Mouse (Mus musculus) midbrain, postnatal 0 days (tissue): ENCODE measurements at regions not wholly inside any gene's neighbourhood (a gene's known extent, or its start where the extent isn't known, plus 50 kb on each side); places are given as distances from the start of the nearest gene placed in this dataset.
A peak's percentile ranks its signal among the peaks of the same experiment; 100 is the strongest.

Experiments
- ATAC-seq: fragments of 200-750 bp; cut with Nextera tagmentation; 2 replicates; pipeline ENCODE4 v1.8.0; 2017; ENCODE audit warnings: moderate number of reproducible peaks, mild to moderate bottlenecking, moderate TSS enrichment, moderate library complexity; ENCODE audit not compliant: low FRiP score
- DNase-seq: peaks from one replicate; pipeline ENCODE4 v3.0.0-alpha.2; 2015; ENCODE audit warnings: low spot score
- H3K27ac ChIP-seq: fragments of 300-500 bp; sonication (generic); 2 replicates; pipeline ENCODE4 v1.5.1; 2014; ENCODE audit warnings: low read depth, mild to moderate bottlenecking, low read length, mixed read lengths
- H3K27me3 ChIP-seq: fragments of 300-500 bp; sonication (generic); 2 replicates; pipeline ENCODE4 v1.6.1; 2014; ENCODE audit warnings: low read length, control low read depth, mixed read lengths; ENCODE audit not compliant: insufficient read depth
- H3K36me3 ChIP-seq: fragments of 300-500 bp; sonication (generic); 2 replicates; pipeline ENCODE4 v1.6.1; 2014; ENCODE audit warnings: low read length, control low read depth, mixed read lengths; ENCODE audit not compliant: insufficient read depth
- H3K4me1 ChIP-seq: fragments of 300-500 bp; sonication (generic); 2 replicates; pipeline ENCODE4 v1.6.1; 2014; ENCODE audit warnings: mild to moderate bottlenecking, control low read depth, antibody characterized with exemption, low read length, mixed read lengths; ENCODE audit not compliant: insufficient read depth
- H3K4me2 ChIP-seq: fragments of 300-500 bp; sonication (generic); 2 replicates; pipeline ENCODE4 v1.6.1; 2014; ENCODE audit warnings: low read depth, mild to moderate bottlenecking, low read length, mixed read lengths; ENCODE audit not compliant: poor library complexity, severe bottlenecking
- H3K4me3 ChIP-seq: fragments of 300-500 bp; sonication (generic); 2 replicates; pipeline ENCODE4 v1.5.1; 2014; ENCODE audit warnings: low read depth, mild to moderate bottlenecking, low read length, moderate library complexity
- H3K9ac ChIP-seq: fragments of 300-500 bp; sonication (generic); replicated peaks from 2 replicates; pipeline ENCODE4 v1.6.1; 2014; ENCODE audit warnings: mild to moderate bottlenecking, low read length, moderate library complexity, mixed read lengths; ENCODE audit not compliant: poor library complexity, severe bottlenecking
- H3K9me3 ChIP-seq: fragments of 300-500 bp; sonication (generic); 2 replicates; pipeline ENCODE4 v1.6.1; 2016; ENCODE audit warnings: low read length, control low read depth
- CTCF ChIP-seq: IDR thresholded peaks from 2 replicates; pipeline ENCODE4 v1.5.1; 2016; ENCODE audit warnings: antibody characterized with exemption, mild to moderate bottlenecking
- WGBS: fragments of 180-500 bp; shearing (Covaris S2); extraction: QIAGEN DNeasy Blood & Tissue Kit; methylation state at CpG from one replicate; pipeline ENCODE4 v1.1.7; 2014; 5-methylcytosine and 5-hydroxymethylcytosine counted together

- ATAC-seq = no peak
- no peak overlapping the region for H3K27ac ChIP-seq
- no peaks in the 10 kb centered on the region for H3K9me3 ChIP-seq
- no peaks in the 10 kb centered on the region for H3K36me3 ChIP-seq
- no peak overlapping the region for H3K9ac ChIP-seq
- WGBS = 67% methylated on average over 2 of the region's 2 CpGs
- no peak overlapping the region for H3K4me2 ChIP-seq
- DNase-seq = no peak
- no peak overlapping the region for H3K4me3 ChIP-seq
- TF ChIP-seq CTCF = no peak
- no peaks in the 10 kb centered on the region for H3K27me3 ChIP-seq
- H3K4me1 ChIP-seq = no peaks in the 10 kb centered on the region
These were observed 68.4 kb downstream of the 4931417E11Rik start for GRCm38 (mm10) chr6:73401059-73401458.

- TF ChIP-seq CTCF = no peak
- Histone ChIP-seq H3K9ac (no peak overlapping the region), H3K4me3 (no peak overlapping the region), H3K4me1 (no peaks in the 10 kb centered on the region), H3K27ac (no peak overlapping the region), H3K9me3 (no peaks in the 10 kb centered on the region), H3K4me2 (no peak overlapping the region), H3K27me3 (no peaks in the 10 kb centered on the region), H3K36me3 (no peaks in the 10 kb centered on the region)
- ATAC-seq (no peak), DNase-seq (no peak)
- 66% methylated on average over 6 of the region's 6 CpGs for WGBS
These were observed 80.2 kb downstream of the 4931417E11Rik start for GRCm38 (mm10) chr6:73389301-73389700.

- no peaks in the 10 kb centered on the region for H3K27me3 ChIP-seq
- no peak overlapping the region for H3K27ac ChIP-seq
- ATAC-seq (no peak), DNase-seq (no peak)
- H3K9ac ChIP-seq = no peak overlapping the region
- H3K4me2 ChIP-seq = no peak overlapping the region
- no peak for TF ChIP-seq CTCF
- H3K4me1 ChIP-seq = no peaks in the 10 kb centered on the region
- no peaks in the 10 kb centered on the region for H3K36me3 ChIP-seq
- WGBS = 90% methylated on average over 3 of the region's 3 CpGs
- no peaks in the 10 kb centered on the region for H3K9me3 ChIP-seq
- no peak overlapping the region for H3K4me3 ChIP-seq
These were observed 83.2 kb downstream of the 4931417E11Rik start for GRCm38 (mm10) chr6:73386261-73386660.

DNA sequence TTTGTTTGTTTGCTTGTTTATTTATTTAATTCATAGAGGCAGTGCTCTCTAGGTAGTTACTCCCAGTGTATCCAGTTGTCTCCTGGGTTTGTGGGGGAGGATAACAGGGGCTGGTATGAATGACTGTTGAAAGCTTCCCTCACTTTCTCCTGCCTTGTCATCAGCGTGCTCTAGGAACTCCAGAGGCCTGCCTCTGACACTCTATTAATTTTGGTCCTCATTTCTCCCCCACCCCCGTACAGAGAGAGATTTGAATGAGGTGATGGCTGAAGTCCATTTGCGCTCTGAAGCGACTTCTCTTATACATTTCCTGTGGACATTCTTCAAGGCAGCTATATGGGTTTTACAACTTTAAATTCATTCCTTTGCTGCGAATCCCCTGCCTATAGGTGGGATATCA lies 89.6 kb downstream of the 4931417E11Rik start:
- DNase-seq (no peak), ATAC-seq (no peak)
- no peak overlapping the region for H3K4me3 ChIP-seq
- no peak overlapping the region for H3K4me2 ChIP-seq
- WGBS = 92% methylated on average over 5 of the region's 5 CpGs
- no peak overlapping the region for H3K9ac ChIP-seq
- H3K36me3 ChIP-seq = no peaks in the 10 kb centered on the region
- 0 out of 2 replicates have a peak, but pooled peaks cover 3% of the 10 kb centered on the region for H3K9me3 ChIP-seq
- TF ChIP-seq CTCF = no peak
- H3K4me1 ChIP-seq = no peaks in the 10 kb centered on the region
- H3K27ac ChIP-seq = no peak overlapping the region
- H3K27me3 ChIP-seq = no peaks in the 10 kb centered on the region

DNA sequence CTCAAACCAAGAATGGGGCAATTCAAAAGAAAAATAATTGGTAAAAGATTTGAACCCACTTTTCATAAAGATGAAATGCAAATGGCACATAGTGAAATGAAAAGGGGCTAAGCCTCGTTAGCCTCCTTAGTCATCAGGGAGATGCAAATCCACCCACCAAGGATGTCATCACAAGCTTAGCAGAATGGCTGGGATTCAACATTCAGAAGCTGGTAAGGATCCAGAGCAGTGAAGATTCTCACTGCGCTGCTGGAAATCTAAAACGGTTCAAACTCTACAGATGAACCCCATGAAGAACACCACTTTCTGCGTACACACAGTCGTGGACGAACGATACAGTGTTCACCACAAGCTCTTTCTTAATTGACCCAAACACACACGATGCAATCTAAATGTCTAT lies 91.6 kb downstream of the 4931417E11Rik start:
- Histone ChIP-seq H3K9ac (no peak overlapping the region), H3K36me3 (no peaks in the 10 kb centered on the region), H3K27ac (no peak overlapping the region), H3K9me3 (0 out of 2 replicates have a peak, but pooled peaks cover 3% of the 10 kb centered on the region), H3K4me3 (no peak overlapping the region), H3K4me2 (no peak overlapping the region), H3K4me1 (no peaks in the 10 kb centered on the region), H3K27me3 (no peaks in the 10 kb centered on the region)
- TF ChIP-seq CTCF = no peak
- WGBS = 88% methylated on average over 8 of the region's 8 CpGs
- DNase-seq = no peak
- ATAC-seq = no peak

GRCm38 (mm10) chr6:73376291-73376690 lies 93.2 kb downstream of the 4931417E11Rik start:
- Histone ChIP-seq H3K4me3 (no peak overlapping the region), H3K27ac (no peak overlapping the region), H3K27me3 (no peaks in the 10 kb centered on the region), H3K36me3 (no peaks in the 10 kb centered on the region), H3K9ac (no peak overlapping the region), H3K9me3 (0 out of 2 replicates have a peak, but pooled peaks cover 3% of the 10 kb centered on the region), H3K4me2 (no peak overlapping the region), H3K4me1 (no peaks in the 10 kb centered on the region)
- TF ChIP-seq CTCF = peak; percentile 35; the same call in 1 of the 2 replicates
- DNase-seq (no peak), ATAC-seq (no peak)
- WGBS = 93% methylated on average over 11 of the region's 11 CpGs
